Mouse (Mus musculus): ENCODE data around the gene Cdc6.
"Not testable (repeated sequence)": the region's sequence is repeated elsewhere in the genome, so short reads cannot be mapped to it uniquely, and the experiment has no call there.

Gene Cdc6

DNA sequence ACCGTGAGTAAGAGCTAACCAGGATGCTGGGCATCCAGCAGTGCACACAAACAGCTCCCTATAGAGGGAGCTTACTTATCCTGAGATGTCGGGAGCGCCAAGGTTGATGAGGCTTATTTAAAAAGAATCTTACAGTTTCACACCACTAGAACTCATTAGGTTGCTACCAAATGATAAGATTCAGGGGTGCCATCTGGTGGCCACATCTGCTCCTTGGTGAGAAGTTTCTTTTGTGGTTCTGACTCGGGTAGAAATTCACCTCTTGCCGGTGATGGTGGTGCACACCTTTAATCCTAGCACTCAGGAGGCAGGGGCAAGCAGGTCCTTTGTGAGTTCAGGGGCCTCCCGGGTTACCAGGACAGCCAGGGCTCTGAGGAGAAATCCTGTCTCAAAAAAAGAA, 2.1 kb downstream of the Cdc6 start:
- in situ Hi-C loops (cut with MseI, MboI): no loop called here

DNA sequence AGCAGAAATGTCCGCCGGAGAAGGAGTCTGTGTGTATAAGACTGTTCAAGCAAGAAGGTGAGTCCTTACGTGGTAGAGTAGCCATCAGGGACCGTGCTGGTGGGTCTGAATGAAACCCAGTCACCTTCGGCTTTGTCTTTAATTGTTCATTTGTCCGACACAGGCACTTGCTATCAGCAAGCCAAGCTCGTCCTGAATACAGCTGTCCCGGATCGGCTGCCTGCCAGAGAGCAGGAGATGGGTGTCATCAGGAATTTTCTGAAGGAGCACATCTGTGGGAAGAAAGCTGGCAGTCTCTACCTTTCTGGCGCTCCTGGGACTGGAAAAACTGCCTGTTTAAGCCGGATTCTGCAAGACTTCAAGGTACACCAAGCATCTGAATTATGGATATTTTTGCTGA, 2.8 kb downstream of the Cdc6 start:
- in situ Hi-C loops (cut with MseI, MboI): no loop called here

DNA sequence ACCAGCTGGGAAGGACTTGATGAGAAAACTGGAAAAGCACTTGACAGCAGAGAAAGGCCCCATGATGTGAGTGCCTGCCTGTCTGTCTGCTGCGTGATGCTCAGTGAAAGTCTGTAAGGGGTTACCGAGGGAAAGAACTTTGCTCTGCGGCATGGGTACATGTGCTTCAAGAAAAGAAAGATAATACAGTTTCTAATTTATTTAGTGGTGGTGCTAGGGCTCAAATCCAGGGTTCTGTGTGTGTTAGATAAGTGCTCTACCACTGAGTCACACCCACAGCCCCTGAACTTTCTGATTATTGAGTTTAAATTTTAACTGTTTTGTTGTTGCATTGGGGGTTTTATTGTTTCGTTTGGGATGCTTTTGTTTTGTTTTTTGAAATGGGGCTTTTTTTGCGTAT, 3.9 kb downstream of the Cdc6 start:
- in situ Hi-C loops (cut with MseI, MboI): no loop called here

DNA sequence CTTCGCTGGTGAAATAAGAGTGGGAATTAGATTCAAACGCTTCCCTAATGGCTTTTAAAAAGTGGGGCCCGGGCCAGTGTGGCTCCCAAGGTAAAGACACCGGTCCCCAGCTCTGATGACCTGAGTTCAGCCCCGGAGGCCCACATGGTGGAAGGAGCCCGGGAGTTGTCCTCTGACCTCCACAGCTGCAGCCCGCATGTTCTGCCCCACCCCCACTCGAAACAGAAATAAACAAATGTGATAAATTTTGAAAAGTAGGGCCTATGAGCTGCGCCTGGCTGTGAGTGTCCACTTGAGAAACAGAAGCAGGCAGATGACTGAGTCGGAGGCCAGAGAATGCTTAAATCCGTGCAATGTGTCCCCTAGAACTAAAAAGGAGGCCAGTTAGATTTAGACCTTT, 6.6 kb downstream of the Cdc6 start:
- in situ Hi-C loops (cut with MseI, MboI): no loop called here

DNA sequence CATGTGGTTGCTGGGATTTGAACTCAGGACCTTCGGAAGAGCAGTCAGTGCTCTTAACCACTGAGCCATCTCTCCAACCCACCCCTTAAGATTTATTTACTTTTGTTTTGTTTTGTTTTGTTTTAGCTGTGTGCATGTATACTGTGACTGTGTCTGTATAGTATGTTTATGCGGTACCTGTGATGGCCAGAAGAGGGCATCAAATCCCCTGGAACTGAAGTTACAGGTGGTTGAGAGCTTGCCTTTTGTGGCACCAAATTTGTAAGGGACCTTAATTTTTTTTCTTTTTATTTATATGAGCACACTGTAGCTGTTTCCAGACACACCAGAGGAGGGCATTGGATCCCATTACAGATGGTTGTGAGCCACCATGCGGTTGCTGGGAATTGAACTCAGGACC, 8.8 kb downstream of the Cdc6 start:
- in situ Hi-C loops (cut with MseI, MboI): not testable (repeated sequence)

DNA sequence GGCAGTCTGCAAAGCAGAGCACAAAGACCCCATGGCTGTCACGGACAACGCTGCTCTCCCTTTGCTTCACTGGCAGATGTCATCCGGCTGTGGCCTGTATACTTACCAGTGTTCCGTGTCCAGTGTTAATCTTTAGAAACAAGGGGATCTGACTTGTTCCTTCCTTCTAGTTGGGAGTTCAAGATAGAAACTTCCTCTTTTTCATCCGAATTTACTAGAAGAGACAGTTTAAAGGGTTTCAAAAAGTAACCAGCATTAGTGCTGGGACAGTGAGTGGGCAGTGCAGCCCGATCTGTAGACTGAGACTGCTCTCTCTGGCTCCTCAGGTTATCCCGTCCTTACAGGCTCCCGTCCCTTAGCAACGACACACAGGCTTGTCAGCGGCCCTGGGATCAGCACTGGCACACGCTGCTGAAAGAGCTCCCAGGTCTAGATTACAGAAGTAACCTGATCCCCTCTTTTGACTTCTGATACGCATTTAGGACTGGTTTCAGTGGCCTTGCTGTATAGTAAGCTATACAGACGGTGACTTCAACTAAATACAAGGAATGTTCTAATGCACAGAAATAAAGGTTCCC, 9.9 kb downstream of the Cdc6 start:
- in situ Hi-C loops (cut with MseI, MboI): no loop called here

DNA sequence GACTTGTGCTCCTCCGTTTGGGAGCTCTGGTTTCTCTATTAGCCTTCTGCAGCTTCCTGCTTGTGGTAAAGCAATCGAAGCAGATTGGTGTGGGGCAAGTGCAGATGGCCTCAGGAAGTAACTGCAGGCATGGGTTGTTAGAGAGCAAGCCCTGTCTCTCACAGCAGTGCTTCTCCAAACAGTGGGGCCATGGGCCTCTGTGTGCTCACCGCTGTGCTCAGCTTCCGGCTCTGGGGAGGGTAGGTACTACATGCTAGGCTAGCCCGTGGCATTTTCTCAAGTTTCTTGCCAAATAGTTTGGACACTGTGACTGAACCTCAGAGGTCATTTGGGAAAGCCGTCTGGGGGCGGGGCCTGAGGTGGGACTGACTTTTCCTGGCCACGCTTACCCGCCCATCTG, 10.6 kb downstream of the Cdc6 start:
- in situ Hi-C loops (cut with MseI, MboI): no loop called here

DNA sequence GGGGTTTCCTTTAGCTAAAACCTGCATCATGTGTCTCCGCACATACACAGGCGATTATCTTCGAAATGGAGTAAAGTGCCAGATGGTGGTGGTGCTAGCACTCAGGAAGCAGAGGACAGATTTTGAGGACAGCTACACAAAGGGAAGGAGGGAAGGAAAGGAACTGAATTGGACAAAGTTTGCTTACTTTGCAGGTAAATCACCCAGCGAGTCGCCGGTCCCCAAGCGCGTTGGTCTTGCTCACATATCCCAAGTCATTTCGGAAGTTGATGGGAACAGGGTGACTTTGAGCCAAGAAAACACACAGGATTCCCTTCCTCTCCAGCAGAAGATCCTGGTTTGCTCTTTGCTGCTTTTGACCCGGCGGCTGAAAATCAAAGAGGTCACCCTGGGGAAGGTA, 11.4 kb downstream of the Cdc6 start:
- in situ Hi-C loops (cut with MseI, MboI): no loop called here

DNA sequence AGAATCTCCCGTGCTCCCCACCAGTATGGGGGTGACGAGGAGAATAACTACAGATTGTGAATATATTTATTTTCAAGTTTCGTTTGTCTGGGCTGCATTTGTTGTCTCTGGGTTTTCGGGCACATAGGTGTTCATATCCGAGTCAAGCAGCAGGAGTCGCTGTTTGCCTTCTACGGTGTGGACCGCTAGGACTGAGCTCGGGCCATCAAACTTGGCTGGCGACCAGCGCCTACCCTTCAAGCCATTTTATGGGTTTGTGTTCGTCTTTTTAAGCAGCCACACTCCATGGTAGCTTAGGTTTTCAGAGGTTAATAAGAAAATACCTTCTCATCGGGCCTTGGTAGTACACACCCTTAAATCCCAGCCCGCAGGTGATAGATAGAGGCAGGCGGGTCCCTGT, 14.2 kb downstream of the Cdc6 start:
- in situ Hi-C loops (cut with MseI, MboI): loop anchor here (10.0 kb wide), 1 partner anchor 53 kb away; no protein-coding TSS in a partner anchor

DNA sequence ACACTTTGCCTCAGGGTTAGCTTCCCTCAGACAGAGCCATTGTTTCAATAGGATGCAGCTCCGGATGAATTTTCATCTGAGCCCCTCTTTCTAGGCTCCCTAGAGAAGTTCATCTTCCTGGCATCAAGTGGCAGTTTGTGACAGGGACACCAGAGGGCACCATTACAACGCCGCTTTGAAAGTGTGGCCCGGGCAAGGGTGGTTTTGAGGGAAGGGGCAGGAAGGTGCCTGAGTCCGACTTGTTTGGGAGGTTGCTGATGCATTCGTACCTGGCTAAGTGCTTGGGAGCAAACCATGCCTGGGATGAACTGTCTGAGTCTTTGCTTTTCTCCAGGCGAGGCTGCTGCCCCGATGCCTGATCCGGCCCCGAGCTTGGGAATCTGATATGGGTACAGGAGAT, 14.7 kb downstream of the Cdc6 start:
- in situ Hi-C loops (cut with MseI, MboI): loop anchor here (10.0 kb wide), 1 partner anchor 52 kb away; no protein-coding TSS in a partner anchor

DNA sequence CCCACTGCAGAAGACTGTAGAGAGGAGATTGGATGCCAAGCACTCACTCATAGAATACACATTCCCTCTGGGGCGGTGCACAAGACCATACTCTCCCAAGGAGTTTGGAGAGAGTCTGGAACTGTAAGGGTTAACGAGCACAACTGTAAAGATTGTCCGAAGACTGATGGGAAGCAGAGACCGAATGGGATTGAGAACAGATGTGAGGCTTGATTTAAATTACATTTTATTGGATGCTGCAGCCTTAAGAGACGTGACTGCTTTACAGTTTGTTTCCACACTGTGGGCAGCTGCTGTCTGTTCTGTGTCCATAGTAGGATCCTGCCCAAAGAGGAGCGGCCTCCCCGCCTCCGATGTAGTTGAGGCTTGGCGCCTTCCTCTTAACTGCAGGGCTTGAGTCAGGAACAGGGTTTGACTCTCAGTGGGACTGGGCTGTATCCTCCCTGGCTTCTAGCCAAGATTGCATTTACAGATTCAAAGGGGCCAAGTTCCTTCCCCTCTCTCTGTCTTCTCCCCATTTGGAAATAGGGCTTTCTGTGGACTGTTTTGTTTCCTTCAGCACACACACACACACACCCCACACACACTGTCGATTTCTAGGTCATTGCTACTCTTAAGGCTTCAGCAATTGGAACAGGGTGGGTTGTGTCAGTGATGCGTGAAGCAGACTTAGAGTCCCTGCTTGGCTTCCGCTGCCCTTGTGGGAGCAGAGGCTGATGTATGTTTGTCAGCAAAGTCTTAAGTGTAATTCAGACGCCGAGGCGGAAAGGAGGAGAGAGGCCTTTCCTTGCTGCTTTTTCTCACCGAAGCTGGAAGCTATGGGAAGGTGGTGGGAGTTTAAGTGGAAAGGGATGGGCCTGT, 15.5 kb downstream of the Cdc6 start:
- in situ Hi-C loops (cut with MseI, MboI): loop anchor here (10.0 kb wide), 1 partner anchor 52 kb away; no protein-coding TSS in a partner anchor

DNA sequence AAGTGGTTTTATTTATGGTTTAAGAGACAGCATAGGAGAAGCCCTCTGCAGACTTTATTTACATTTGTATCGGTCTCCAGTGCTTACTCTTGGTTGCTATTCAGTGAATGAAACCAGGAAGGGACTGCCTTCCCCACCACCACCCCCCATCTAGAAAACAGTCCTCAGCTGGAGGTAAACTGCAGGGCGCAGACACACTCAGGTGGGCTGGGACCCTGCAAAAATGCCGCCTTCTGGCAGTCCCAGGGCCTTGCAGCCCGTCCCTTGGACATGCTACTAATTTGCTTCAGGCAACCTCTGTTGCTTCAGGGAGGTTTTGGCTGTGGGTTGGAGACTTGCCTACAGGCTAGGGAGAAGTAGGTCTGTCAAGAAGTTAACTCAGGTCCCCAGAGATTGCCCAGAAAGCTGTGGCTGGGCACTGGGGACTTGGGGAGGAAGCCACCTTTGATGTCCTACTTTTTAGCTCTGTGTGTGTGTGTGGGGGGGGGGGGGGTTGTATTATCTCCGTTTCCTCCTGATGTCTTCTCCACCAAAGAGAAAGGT, 17.1 kb downstream of the Cdc6 start:
- in situ Hi-C loops (cut with MseI, MboI): loop anchor here (10.0 kb wide), 1 partner anchor 50 kb away; no protein-coding TSS in a partner anchor

DNA sequence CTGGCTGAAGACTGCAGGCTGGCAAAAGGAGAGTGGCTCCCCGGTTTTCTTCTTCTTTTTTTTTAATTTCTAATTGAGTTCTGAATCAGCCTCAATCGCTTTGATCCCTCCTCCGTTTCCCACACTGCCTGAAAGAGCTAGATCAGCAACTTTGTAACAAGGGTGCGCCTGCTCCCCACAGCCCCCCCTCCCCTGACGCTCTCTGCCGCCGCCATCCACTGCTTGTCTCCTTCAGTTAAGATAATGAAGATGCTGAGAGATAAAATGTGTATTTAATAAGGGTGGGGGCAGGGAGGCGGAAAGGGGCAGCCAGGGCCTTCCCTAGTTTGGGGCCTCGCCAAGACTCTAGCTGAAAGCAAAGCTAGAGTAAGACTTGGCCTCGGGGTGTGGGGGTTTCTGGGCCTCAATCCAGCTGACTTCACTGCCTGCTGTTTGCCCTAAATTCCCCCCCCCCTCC, 17.7 kb downstream of the Cdc6 start:
- in situ Hi-C loops (cut with MseI, MboI): loop anchor here (10.0 kb wide), 1 partner anchor 50 kb away; no protein-coding TSS in a partner anchor

DNA sequence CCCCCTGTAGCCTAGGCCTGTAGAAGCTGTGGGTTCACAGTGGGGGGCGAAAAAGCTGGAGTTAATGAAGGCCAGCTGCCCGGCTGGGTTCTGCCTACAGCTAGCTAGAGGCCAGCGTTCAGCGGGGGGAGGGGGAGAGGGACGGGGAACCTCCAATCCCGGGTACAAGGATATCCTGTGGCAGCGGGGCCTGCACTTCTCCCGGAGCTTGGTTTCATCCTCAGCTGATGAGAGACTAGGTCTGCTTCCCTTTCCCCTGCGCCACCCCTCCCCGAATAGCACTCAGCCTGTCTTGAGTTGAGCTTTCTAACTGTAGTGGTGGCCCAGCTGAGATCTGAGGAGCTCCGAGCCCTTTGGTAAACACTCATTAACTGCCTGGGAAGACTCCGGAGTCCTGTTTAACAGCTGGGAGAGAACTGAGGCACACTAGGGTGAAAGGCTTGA, 18.3 kb downstream of the Cdc6 start:
- in situ Hi-C loops (cut with MseI, MboI): loop anchor here (10.0 kb wide), 1 partner anchor 49 kb away; no protein-coding TSS in a partner anchor

DNA sequence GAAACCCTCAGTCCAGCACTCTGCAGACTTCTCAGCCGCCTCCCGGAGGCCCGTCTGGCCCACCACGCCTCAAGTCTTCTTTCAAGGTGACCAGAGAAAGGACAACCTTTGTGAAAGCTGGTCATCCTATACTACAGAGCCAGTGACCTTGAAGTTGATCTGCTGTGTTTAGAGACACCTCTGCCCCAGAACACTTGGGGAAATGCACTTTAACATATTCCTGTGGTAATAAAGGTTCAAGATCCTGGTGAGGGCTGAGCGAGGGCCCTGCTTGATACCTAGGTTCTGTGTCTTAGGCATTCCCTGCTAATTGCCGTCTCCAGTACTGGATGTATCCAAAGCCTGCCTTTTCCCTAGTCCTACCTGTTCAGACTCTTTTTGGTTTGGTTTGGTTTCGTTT, 19.0 kb downstream of the Cdc6 start:
- in situ Hi-C loops (cut with MseI, MboI): loop anchor here (10.0 kb wide), 1 partner anchor 48 kb away; no protein-coding TSS in a partner anchor

DNA sequence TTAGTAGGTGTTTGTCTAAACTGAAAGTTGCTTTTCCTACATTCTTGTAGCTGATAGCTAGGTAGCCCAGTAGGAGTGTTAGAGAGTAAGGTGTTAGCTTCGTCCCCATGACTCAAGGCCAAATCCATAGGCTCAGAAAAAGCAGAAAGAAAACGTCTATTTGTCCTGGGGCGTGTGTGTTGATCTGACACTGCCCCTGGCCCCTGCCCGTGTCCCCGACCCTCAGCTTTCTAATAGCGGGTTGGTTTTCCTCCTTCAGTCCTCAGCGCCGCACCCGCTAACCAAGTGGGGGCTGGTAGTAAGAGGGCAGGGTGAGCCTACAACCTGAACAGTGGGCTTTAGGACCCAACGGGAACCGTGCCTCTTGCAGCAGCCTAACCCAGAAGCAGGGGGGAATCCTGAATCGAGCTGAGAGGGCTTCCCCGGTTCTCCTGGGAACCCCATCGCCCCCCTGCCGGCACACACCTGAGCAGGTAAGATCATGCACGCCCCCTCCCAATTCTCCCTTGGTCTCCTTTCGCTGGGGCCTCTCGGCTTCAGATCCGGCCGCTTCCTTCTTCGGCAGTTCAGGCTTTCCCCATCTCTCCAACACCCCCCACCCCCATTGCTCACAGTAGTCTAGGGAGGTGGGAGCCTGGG, 20.0 kb downstream of the Cdc6 start, which contains the start of gene Rara:
TSS of gene Rara (plus strand) at position 381 of the 639 bp plus-strand sequence.
- in situ Hi-C loops (cut with MseI, MboI): loop anchor here (10.0 kb wide), 1 partner anchor 47 kb away; no protein-coding TSS in a partner anchor

DNA sequence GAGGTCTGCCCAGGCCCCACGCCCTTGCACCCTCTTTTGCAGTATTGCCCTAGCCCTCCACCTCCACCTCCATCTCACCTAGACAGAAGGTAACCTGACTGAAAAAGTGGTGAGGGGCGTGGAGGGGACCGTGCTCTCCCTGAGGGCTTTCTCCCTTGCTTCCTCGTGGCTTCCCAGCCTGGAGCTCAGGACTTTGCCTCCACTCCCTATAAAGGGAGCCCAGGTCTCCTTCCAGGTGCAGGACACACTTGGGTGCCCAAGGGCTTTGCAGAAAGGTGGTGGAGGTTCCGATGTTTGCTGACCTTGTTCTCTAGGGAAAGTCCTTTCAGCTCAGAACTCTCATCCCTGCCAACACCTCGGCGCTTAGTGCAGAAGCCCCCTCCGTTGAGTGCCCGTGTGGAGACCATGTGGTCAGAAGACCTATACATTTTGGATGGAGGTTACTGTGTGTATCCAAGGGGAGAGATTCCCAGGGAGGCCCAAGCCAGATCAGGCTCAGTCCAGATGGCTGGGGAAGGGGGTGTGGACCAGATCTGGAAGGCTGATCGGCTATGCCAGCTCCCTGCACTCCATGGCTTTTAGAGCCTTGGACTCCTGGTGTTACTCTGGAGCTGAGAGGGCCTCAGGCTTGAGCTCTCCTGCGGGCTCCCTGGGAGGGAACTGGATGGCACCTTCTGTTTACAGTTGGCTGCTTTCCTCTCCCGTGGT, 20.7 kb downstream of the Cdc6 start:
- in situ Hi-C loops (cut with MseI, MboI): loop anchor here (10.0 kb wide), 1 partner anchor 46 kb away; no protein-coding TSS in a partner anchor

DNA sequence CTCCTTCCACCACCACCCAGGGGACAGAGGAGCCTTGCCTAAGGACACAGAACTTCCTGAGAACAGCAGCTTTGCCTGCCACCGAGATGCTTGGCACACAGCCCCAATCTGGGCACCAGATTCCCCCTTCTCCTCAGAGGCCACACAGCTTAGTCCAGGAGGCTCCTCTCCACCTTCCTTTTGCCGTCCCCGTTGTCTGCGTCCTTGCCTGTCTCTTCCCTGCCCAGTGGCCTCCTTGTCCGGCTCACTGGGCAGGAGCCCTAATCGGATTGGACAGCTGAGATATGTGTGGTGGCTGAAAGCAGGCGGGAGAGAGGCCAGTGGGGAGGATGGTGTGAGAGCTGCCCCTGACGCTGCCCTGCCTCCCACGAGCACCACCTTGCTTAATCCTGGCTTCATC, 21.9 kb downstream of the Cdc6 start:
- in situ Hi-C loops (cut with MseI, MboI): loop anchor here (10.0 kb wide), 1 partner anchor 45 kb away; no protein-coding TSS in a partner anchor

DNA sequence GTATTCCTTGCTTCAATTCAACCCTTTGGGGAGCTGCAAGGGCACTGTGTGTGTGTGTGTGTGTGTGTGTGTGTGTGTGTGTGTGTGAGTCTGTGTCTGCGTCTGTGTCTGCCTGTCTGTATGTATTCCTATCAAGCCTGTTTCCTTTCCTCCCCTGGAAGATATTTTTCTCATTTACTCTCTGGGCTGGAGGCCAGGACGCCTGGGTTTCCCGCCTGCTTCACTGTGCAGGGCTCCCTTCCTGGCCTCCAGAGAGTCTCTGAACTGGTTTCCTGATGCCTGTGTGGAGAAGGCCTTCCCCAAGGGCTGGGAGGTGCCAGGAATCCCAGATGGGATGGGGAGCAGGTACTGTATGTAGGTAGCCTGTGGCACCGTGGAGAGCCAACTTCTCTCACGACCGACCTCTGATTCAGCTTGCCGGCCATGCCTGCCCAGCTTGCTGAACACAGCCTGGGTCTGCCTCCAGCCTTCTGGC, 22.6 kb downstream of the Cdc6 start:
- in situ Hi-C loops (cut with MseI, MboI): no loop called here

DNA sequence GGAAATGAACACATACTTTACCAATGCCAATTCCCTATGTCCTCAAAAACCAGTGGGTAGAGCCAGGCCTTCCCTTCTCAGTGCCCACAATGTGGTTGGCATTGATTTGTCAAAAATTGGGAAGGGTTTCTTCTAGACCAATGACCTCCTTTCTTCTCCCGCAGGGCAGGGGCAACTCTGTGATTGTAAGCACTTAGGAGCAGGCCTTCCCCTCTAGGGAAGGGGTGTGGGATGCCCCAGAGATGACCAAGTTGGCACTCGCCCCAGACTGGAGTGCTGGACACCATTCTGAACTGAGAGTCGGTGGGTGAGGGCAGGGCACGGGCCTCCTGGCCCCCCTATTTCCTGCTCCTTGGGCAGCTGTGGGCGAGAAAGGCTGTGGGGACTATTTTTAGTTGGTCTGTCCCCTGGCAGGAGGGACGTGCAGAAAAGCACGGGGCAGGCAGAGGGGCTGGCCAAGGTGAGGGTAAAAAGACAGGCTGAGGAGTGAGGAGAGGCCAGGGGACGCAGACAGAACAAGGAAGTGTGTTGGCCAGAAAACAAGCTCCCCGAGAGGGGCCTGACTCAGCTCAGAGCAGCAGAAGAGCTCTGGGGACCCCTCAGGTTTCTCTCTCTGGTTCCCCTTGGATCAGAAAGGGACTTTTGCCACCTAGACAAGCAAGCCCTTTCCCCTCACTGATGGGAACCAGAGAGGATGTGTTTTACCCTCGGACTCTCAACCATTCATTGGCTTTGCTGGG, 23.3 kb downstream of the Cdc6 start:
- in situ Hi-C loops (cut with MseI, MboI): no loop called here
